Mouse (Mus musculus): ENCODE measurements around the gene Morn3. TPM values are rescaled to one million over a fixed set of nuclear protein-coding genes. Genes with fewer than 3 reads are reported as not detected.

Gene Morn3
- total RNA-seq, 2 experiments from 2014 or later = not detected

DNA sequence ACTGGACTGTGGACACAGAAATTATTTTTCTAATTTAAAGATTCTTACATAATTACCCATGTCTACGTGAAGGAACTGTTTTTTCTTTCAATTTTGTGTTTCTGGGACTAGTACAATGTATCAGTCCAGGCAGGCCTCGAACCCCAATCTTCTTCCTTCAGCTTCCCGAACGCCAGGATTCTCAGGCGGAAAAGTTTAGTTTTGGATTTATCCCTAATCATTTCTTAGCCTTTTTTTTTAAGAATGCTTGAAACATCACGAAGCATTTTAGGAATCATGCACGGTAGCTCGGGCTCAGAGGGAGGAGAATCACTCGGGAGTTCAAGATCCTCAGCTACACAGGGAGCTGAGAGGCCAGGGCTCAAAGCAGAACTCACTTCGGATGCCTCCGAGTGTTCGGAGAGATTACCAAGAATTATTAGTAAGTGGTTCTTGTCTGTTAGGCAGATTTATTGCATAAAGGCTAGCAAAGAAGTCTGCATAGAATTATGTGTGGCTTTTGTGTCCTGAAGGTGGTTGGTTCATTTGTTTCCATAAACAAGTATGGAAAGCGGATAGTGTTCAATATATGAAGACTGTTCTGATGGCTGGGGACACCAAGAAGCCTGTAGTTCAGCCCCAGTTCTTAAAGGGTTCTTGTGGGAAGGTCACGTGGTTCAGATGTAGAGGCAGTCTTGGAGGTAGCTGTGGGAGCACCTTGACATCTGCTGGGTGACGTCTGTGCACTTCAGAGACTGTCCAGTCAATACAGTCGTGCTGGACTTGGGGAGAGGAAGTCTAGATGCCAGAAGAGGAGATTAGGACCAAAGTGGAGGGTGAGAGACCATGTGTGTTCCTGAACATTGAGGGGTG lies 11.7 kb upstream of the Morn3 start:
- DNase-seq = no peak
- H3K4me3 ChIP-seq = peak overlapping the region; percentile 70
- intact Hi-C loops (cut with DNase I) = loop anchor here (1.0 to 2.0 kb wide), 2 partner anchors 44 to 91 kb away; partner anchors contain the start of gene Orai1
- H3K27ac ChIP-seq = peak overlapping the region; percentile 98
- no peak for TF ChIP-seq CTCF (IDR thresholded peaks at IDR 0.05)

DNA sequence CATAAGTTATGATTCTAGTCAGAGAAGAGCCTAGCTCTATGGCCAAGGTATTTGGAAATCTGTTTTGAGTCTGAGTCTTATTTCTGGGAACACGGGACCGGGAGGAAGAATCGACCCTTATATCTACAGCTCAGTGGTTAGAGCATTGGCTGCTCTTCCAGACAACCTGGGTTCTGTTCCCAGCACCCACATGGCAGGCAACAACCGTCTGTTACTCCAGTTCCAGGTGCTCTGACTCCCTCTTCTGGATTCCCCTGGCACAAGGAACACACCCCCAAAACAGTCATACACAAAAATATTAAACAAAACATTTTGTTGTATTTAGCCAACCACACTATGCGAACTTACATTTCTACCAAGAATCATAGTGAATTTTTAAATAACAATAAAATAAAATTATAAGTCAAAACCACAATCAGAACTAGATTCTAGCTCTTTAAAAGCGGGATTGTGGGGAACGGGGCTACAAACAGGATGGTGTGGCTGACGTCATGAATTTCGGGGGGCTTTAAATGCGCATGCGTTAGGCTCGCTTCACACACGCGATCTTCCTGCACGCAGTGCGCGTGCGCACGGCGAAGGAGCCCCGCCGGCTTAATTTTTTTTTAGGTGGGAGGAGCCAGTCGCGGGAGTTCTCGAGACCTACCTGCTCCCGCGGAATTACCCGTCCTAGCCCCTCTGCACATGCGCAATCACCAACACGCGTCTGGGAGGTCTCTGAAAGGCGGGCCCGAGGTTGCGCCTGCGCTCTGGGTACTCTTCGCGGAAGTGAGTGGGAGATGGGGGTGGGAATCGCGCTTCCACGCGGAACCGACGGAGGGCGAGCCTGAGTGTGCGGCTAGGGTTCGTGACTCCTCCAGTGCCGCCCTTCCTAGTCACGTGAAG lies 10.8 kb upstream of the Morn3 start:
- peak overlapping the region; percentile 70 for H3K4me3 ChIP-seq
- DNase-seq = peak; percentile 99
- peak; percentile 43 for TF ChIP-seq CTCF (IDR thresholded peaks at IDR 0.05)
- intact Hi-C loops (cut with DNase I) = loop anchor here (2.0 kb wide), 1 partner anchor 43 kb away; the partner anchor contains the start of gene Orai1
- H3K27ac ChIP-seq = peak overlapping the region; percentile 98

DNA sequence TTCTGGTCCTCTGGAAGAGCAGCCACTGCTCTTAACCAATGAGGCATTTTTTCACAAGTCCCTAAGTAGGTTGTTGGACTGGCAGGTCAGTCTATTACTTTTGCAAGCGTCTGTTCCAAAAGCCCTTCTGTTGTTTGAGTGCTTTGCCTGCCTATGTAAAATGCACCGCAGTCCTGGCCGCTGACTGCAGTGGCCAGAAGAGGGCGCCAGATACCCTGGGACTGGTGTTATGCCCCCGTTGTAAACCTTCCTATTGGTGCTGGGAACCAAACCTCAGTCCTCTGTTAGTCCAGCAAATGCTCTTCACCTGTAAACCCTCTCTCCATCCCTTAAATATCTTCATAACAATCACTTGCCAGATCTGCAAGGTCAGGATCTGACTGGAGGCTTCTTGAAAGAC lies 4.9 kb upstream of the Morn3 start:
- DNase-seq = no peak
- intact Hi-C loops (cut with DNase I) = no loop called here
- peak; percentile 42 for TF ChIP-seq CTCF (IDR thresholded peaks at IDR 0.05)
- Histone ChIP-seq H3K4me3 (no peak overlapping the region), H3K27ac (peak overlapping the region; percentile 80)

DNA sequence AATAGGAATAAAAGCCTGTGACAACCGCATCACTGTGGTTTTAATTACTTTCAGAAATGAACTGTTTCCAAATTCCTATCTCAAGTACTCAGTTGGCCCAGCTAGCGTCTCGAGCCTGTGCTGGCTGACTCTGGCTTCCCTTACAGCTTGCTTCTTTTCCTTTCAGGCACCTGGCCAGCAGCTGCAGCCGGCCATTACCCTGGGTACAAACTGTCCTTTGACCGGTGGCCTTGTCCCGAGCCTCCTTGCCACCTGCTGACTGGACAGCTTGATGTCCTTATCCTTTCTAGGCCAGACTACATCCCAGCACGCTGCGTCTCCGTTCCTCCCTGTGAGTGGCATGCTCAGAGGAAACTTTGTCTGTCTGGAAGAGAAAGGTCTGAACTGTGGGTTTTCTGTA lies 4.1 kb upstream of the Morn3 start:
- intact Hi-C loops (cut with DNase I) = no loop called here
- Histone ChIP-seq H3K27ac (peak overlapping the region; percentile 80), H3K4me3 (no peak overlapping the region; the same call in 1 of the 2 replicates)
- no peak for TF ChIP-seq CTCF (IDR thresholded peaks at IDR 0.05)
- DNase-seq = peak; percentile 90

DNA sequence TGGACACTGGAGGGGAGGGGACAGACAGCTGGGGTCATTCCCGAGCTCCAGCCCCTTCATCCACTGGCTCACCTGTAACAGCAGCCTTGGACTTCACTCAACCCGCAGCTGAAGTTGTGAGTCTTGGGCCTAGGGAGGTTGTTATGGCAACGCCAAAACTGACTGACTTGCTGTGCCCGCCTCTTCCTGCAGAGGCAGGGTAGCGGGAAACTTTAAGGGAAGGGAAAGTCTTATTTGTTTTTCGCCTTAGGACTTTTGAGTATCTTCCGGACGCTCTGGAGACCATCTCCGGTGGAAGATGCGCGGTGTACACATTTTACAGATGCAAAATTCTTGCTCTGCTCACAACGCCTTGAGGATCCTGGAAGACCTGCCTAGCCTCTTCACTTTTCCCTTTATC lies 2.5 kb upstream of the Morn3 start:
- no peak overlapping the region for H3K27ac ChIP-seq
- intact Hi-C loops (cut with DNase I) = loop anchor here (5.0 kb wide), 1 partner anchor 37 kb away; no protein-coding TSS in a partner anchor
- no peak for TF ChIP-seq CTCF (IDR thresholded peaks at IDR 0.05)
- no peak for DNase-seq
- H3K4me3 ChIP-seq = no peak overlapping the region

DNA sequence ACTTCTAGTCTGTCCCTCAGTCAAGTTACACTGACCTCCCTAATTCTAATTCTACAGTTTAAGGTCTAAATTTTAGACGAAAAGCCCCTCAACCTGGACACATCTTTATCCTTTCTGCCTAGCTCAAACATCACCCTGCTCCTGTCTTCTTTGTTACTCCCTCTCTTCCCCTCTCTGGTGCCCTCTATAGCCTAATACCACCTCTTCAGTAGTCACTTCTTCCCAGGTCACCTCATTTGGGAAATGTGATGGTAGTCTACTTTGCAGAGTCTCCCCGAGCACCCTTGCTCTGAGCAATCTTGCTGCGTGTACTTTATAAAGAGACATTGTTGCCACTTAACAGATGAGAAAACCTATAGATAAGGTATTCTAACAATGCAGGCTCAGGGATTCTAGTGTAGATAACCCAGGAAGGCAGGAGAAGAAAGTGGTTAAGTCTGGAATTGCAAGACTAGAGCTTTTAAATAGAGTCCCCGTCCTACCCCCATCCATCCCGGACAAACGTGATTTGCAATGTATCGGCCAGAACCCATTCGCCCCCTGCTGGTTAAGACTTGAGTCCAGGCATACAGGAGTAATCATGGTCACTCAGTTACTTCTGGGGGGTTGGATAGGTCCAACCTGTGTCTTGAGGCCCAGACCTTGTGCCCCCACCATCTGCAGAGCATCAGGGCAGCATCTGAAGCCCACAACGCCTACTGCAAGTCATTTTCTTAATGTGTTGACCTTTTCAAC lies 1.1 kb downstream of the Morn3 start:
- Histone ChIP-seq H3K27ac (peak overlapping the region; percentile 69), H3K4me3 (peak overlapping the region; percentile 41; the same call in 1 of the 2 replicates)
- intact Hi-C loops (cut with DNase I) = loop anchor here (1.0 to 5.0 kb wide), 2 partner anchors 33 to 77 kb away; no protein-coding TSS in a partner anchor
- DNase-seq = peak; percentile 82
- peak; percentile 78 for TF ChIP-seq CTCF (IDR thresholded peaks at IDR 0.05)

DNA sequence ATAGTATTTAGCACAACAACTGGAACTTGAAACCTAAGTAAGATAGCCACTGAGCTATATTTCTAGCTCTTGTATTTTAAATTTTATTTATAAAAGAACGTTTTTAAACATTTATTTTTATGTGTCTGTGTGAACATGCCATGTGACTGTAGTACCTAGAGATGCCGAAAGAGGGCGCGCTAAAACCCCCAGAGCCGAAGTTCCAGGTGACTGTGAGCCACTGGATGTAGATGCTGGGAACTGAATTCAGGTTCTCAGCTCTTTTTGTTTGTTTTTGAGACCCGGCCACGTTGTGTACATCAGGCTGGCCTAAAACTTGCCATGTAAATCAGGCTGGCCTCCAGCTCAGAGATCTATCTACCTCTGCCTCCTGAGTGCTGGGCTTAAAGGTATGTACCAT lies 3.0 kb downstream of the Morn3 start:
- no peak overlapping the region for H3K4me3 ChIP-seq
- no peak overlapping the region for H3K27ac ChIP-seq
- no peak for DNase-seq
- intact Hi-C loops (cut with DNase I) = loop anchor here (5.0 kb wide), 1 partner anchor 117 kb away; no protein-coding TSS in a partner anchor
- TF ChIP-seq CTCF (IDR thresholded peaks at IDR 0.05) = peak; percentile 62

DNA sequence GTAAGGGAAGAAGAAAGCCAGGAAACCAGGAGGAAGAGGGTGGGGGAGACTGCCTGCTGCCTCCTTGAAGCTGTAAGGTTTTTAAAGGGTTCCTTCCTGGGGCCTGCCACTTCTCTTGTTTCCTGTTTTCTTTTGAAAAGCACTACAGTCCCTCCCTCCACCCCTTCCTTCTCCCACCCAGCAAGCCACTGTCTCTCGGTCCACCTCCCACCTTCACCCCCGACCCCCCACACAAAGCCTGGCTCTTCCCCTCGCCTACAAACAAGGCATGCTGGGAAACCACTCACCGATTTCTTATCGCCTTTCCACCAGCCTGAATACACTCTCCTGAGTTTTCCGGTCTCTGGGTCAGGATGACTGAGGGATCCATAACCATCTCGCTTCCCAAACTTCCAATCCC lies 6.0 kb downstream of the Morn3 start:
- intact Hi-C loops (cut with DNase I) = loop anchor here (5.0 kb wide), 1 partner anchor 113 kb away; no protein-coding TSS in a partner anchor
- peak overlapping the region; percentile 20; the same call in 1 of the 2 replicates for H3K27ac ChIP-seq
- no peak overlapping the region for H3K4me3 ChIP-seq

DNA sequence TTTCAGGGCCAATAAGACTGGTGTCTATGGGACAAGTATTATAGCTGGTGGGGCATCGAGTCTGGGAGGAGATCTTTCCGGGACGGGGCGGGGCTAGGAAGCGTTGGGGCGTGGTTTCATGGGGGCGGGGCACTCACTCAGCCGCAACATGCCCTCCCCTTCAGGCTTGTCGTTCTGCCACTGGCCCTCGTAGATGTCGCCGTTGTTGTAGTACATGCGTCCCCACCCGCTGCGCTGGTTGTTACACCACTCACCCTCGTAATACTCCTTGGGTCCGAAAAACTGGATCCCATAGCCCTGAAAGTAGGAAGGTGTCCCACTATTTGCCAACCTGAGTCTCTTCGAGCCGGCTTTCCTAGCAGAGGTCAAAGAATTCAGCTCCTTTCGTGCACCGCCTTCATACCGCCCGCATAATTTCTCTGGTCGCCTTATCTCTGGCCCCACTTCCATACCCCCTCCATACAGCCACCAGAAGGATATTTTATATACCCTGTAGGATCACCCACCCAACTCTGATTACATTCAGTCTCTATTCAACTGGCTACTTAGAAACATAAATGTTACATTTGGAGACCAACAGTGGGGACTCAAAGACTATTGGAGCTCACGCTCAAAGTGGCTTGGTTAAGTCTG lies 7.6 kb downstream of the Morn3 start:
- intact Hi-C loops (cut with DNase I) = no loop called here
- H3K27ac ChIP-seq = peak overlapping the region; percentile 82
- DNase-seq = peak; percentile 90
- H3K4me3 ChIP-seq = peak overlapping the region; percentile 74
- no peak for TF ChIP-seq CTCF (IDR thresholded peaks at IDR 0.05)

More for the DNA sequence above, 6.0 kb downstream of the Morn3 start:
- DNase-seq = no peak
- no peak for TF ChIP-seq CTCF (IDR thresholded peaks at IDR 0.05)

DNA sequence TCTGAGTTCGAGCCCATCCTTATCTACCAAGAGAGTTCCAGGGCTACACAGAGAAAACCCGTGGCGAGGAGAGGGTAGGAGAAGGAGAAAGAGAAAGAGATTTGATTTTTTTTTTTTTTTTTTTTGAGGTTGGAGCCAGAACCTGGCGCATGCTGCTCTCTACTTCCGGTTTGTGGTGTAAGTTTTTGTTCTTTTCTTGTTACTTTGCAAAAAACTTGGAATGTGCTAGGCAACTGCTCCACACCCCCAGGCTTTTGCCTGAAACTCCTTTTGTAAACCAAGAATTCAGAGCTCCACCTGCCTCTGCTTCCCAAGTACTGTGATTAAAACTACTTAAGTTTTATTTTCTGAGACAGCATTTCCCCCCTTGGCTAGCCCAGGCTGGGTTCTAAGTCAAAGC lies 8.7 kb downstream of the Morn3 start:
- DNase-seq = no peak
- no peak for TF ChIP-seq CTCF (IDR thresholded peaks at IDR 0.05)
- Histone ChIP-seq H3K4me3 (no peak overlapping the region), H3K27ac (peak overlapping the region; percentile 82; the same call in 1 of the 2 replicates)
- intact Hi-C loops (cut with DNase I) = no loop called here

DNA sequence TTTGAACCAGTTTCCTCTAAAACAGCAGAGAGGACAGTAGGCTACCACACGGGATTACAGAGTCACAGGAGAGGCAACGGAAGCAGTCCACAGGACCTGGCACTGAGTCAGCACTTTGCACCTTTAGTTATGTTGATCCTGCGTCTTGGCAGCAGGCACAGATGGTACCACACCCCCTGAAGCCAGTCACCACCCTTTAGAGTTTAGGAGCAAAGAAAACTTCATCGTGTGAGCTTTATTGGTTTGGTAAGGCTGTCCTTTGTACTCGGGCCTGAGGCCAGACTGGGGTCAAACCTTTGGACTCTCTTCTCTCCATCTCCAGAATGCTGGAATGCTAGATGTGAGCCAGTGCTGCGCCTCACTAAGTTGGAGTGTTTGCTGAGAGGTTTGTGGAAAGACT lies 11.3 kb downstream of the Morn3 start:
- Histone ChIP-seq H3K4me3 (no peak overlapping the region), H3K27ac (0 out of 2 replicates have a peak overlapping the region, but pooled peaks have one; percentile 20)
- DNase-seq = no peak
- intact Hi-C loops (cut with DNase I) = no loop called here
- no peak for TF ChIP-seq CTCF (IDR thresholded peaks at IDR 0.05)
